Mouse (Mus musculus): ENCODE measurements around the gene Clptm1. TPM values are rescaled to one million over a fixed set of nuclear protein-coding genes. Genes with fewer than 3 reads are reported as not detected.
"Not testable (repeated sequence)": the region's sequence is repeated elsewhere in the genome, so short reads cannot be mapped to it uniquely, and the experiment has no call there.

The Clptm1 gene
- polyA plus RNA-seq, 1 experiment from 2014 or later: 76.9 TPM

GRCm38 (mm10) chr7:19688611-19689010 is 23.8 kb upstream of the Clptm1 start:
- WGBS: 89% methylated on average over 2 of the region's 2 CpGs

DNA sequence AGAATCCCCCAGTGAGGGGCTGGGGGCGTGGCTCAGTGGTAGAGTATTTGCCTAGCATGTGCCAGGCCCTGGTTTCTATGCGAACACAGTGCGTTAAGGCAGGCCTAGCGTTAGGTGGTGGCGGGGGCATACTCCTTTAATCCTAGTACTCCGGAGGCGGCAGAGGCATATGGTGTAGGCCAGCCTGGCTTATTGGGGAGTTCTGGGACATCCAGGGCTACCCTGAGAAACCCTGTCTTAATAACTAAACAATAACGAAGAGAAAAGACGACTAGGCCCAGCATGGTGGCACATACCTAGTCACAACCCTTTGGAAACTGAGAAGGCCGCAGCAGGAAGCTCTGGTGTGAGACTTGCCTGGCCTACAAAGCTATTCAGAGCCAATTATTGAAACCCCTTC is 23.3 kb upstream of the Clptm1 start:
- Histone ChIP-seq H3K4me2 (replicated peaks; ENCODE audit: low read depth, low read length) (no peak overlapping the region), H3K27ac (ENCODE audit: low read length) (no peak overlapping the region), H3K9ac (replicated peaks; ENCODE audit: low read depth) (no peak overlapping the region), H3K36me3 (ENCODE audit: insufficient read depth, low read length) (no peaks in the 10 kb centered on the region), H3K4me3 (ENCODE audit: low read depth, low read length) (no peak overlapping the region), H3K4me1 (ENCODE audit: insufficient read depth, low read depth, low read length) (peaks cover 8% of the 10 kb centered on the region; the same call in 1 of the 2 replicates), H3K27me3 (replicated peaks; ENCODE audit: insufficient read depth, low read length) (no peaks in the 10 kb centered on the region), H3K9me3 (ENCODE audit: low read length) (no peaks in the 10 kb centered on the region)
- ATAC-seq (no peak), DNase-seq (ENCODE audit: low spot score) (no peak)
- TF ChIP-seq CTCF (IDR thresholded peaks at IDR 0.05) (no peak), EP300 (IDR thresholded peaks at IDR 0.05) (no peak)
- WGBS: 91% methylated on average over 10 of the region's 10 CpGs

More at GRCm38 (mm10) chr7:19688611-19689010, 23.8 kb upstream of the Clptm1 start:
- Histone ChIP-seq H3K9me3 (ENCODE audit: low read length) (no peaks in the 10 kb centered on the region), H3K9ac (replicated peaks; ENCODE audit: low read depth) (no peak overlapping the region), H3K4me1 (ENCODE audit: insufficient read depth, low read depth, low read length) (peaks cover 5% of the 10 kb centered on the region; the same call in 1 of the 2 replicates), H3K4me3 (ENCODE audit: low read depth, low read length) (no peak overlapping the region), H3K27me3 (replicated peaks; ENCODE audit: insufficient read depth, low read length) (no peaks in the 10 kb centered on the region), H3K4me2 (replicated peaks; ENCODE audit: low read depth, low read length) (no peak overlapping the region), H3K27ac (ENCODE audit: low read length) (no peak overlapping the region), H3K36me3 (ENCODE audit: insufficient read depth, low read length) (no peaks in the 10 kb centered on the region)
- no peak for ATAC-seq
- no peak for DNase-seq (ENCODE audit: low spot score)
- TF ChIP-seq EP300 (IDR thresholded peaks at IDR 0.05): no peak
- TF ChIP-seq CTCF (IDR thresholded peaks at IDR 0.05): no peak

- not testable (repeated sequence) for H3K9ac ChIP-seq (replicated peaks; ENCODE audit: low read depth); H3K4me2 ChIP-seq (replicated peaks; ENCODE audit: low read depth, low read length); ATAC-seq; H3K36me3 ChIP-seq (ENCODE audit: insufficient read depth, low read length); H3K27ac ChIP-seq (ENCODE audit: low read length); H3K27me3 ChIP-seq (replicated peaks; ENCODE audit: insufficient read depth, low read length); H3K9me3 ChIP-seq (ENCODE audit: low read length); DNase-seq (ENCODE audit: low spot score); H3K4me3 ChIP-seq (ENCODE audit: low read depth, low read length)
- peaks cover 11% of the 10 kb centered on the region; the same call in 1 of the 2 replicates for H3K4me1 ChIP-seq (ENCODE audit: insufficient read depth, low read depth, low read length)
- WGBS: 61% methylated on average over 8 of the region's 8 CpGs
These were observed 22.2 kb upstream of the Clptm1 start for GRCm38 (mm10) chr7:19686927-19687583.

GRCm38 (mm10) chr7:19686521-19686920 is 21.7 kb upstream of the Clptm1 start:
- WGBS: 74% methylated on average over 6 of the region's 6 CpGs
- ATAC-seq: no peak

GRCm38 (mm10) chr7:19685374-19685773 is 20.5 kb upstream of the Clptm1 start:
- Histone ChIP-seq H3K27me3 (replicated peaks; ENCODE audit: insufficient read depth, low read length) (no peaks in the 10 kb centered on the region), H3K4me1 (ENCODE audit: insufficient read depth, low read depth, low read length) (peaks cover 7% of the 10 kb centered on the region; the same call in 1 of the 2 replicates), H3K4me3 (ENCODE audit: low read depth, low read length) (no peak overlapping the region), H3K4me2 (replicated peaks; ENCODE audit: low read depth, low read length) (no peak overlapping the region), H3K9me3 (ENCODE audit: low read length) (no peaks in the 10 kb centered on the region), H3K36me3 (ENCODE audit: insufficient read depth, low read length) (no peaks in the 10 kb centered on the region), H3K27ac (ENCODE audit: low read length) (no peak overlapping the region), H3K9ac (replicated peaks; ENCODE audit: low read depth) (no peak overlapping the region)
- no peak for TF ChIP-seq EP300 (IDR thresholded peaks at IDR 0.05)
- TF ChIP-seq CTCF (IDR thresholded peaks at IDR 0.05): no peak
- ATAC-seq: no peak
- 53% methylated on average over 4 of the region's 4 CpGs for WGBS
- no peak for DNase-seq (ENCODE audit: low spot score)

More at GRCm38 (mm10) chr7:19686521-19686920, 21.7 kb upstream of the Clptm1 start:
- Histone ChIP-seq H3K27ac (ENCODE audit: low read length) (no peak overlapping the region), H3K4me1 (ENCODE audit: insufficient read depth, low read depth, low read length) (peaks cover 7% of the 10 kb centered on the region; the same call in 1 of the 2 replicates), H3K36me3 (ENCODE audit: insufficient read depth, low read length) (no peaks in the 10 kb centered on the region), H3K4me3 (ENCODE audit: low read depth, low read length) (no peak overlapping the region), H3K9ac (replicated peaks; ENCODE audit: low read depth) (no peak overlapping the region), H3K9me3 (ENCODE audit: low read length) (no peaks in the 10 kb centered on the region), H3K4me2 (replicated peaks; ENCODE audit: low read depth, low read length) (no peak overlapping the region), H3K27me3 (replicated peaks; ENCODE audit: insufficient read depth, low read length) (no peaks in the 10 kb centered on the region)
- TF ChIP-seq CTCF (IDR thresholded peaks at IDR 0.05) (no peak), EP300 (IDR thresholded peaks at IDR 0.05) (no peak)
- DNase-seq (ENCODE audit: low spot score): no peak

- WGBS: 71% methylated on average over 6 of the region's 6 CpGs
- no peak overlapping the region for H3K4me3 ChIP-seq (ENCODE audit: low read depth, low read length)
- peaks cover 7% of the 10 kb centered on the region; the same call in 1 of the 2 replicates for H3K4me1 ChIP-seq (ENCODE audit: insufficient read depth, low read depth, low read length)
- peak overlapping the region; percentile 66 for H3K27ac ChIP-seq (ENCODE audit: low read length)
- peak; percentile 79 for TF ChIP-seq EP300 (IDR thresholded peaks at IDR 0.05)
- no peak for TF ChIP-seq CTCF (IDR thresholded peaks at IDR 0.05)
- no peak overlapping the region for H3K9ac ChIP-seq (replicated peaks; ENCODE audit: low read depth)
- H3K9me3 ChIP-seq (ENCODE audit: low read length): no peaks in the 10 kb centered on the region
- no peaks in the 10 kb centered on the region for H3K27me3 ChIP-seq (replicated peaks; ENCODE audit: insufficient read depth, low read length)
- peak; percentile 63 for ATAC-seq
- H3K4me2 ChIP-seq (replicated peaks; ENCODE audit: low read depth, low read length): no peak overlapping the region
- peak; percentile 81 for DNase-seq (ENCODE audit: low spot score)
- no peaks in the 10 kb centered on the region for H3K36me3 ChIP-seq (ENCODE audit: insufficient read depth, low read length)
These were observed 19.0 kb upstream of the Clptm1 start for GRCm38 (mm10) chr7:19683771-19684201.

Data from lung, postnatal 0 days (tissue).